Mouse (Mus musculus) neural tube, embryonic 15.5 days (tissue): ENCODE data around the gene Plcb3. TPM values are rescaled to one million over a fixed set of nuclear protein-coding genes. Genes with fewer than 3 reads are reported as not detected.
A peak's percentile ranks its signal among the peaks of the same experiment; 100 is the strongest.

ENCODE experiments used
- ATAC-seq: fragments of 200-750 bp; cut with Nextera tagmentation; 2 replicates; pipeline ENCODE4 v1.8.0; 2017; ENCODE audit warnings: mild to moderate bottlenecking, moderate TSS enrichment, moderate library complexity; ENCODE audit not compliant: low FRiP score
- H3K27ac ChIP-seq: fragments of 300-500 bp; sonication (generic); replicated peaks from 2 replicates; pipeline ENCODE4 v1.5.1; 2015; ENCODE audit warnings: mild to moderate bottlenecking, inconsistent platforms
- H3K27me3 ChIP-seq: fragments of 300-500 bp; sonication (generic); replicated peaks from 2 replicates; pipeline ENCODE4 v1.6.1; 2015; ENCODE audit warnings: inconsistent platforms
- H3K36me3 ChIP-seq: fragments of 300-500 bp; sonication (generic); 2 replicates; pipeline ENCODE4 v1.6.1; 2015; ENCODE audit warnings: inconsistent platforms
- H3K4me1 ChIP-seq: fragments of 300-500 bp; sonication (generic); 2 replicates; pipeline ENCODE4 v1.6.1; 2015; ENCODE audit warnings: inconsistent platforms
- H3K4me2 ChIP-seq: fragments of 300-500 bp; sonication (generic); 2 replicates; pipeline ENCODE4 v1.6.1; 2015; ENCODE audit warnings: inconsistent platforms, mild to moderate bottlenecking, moderate library complexity
- H3K4me3 ChIP-seq: fragments of 300-500 bp; sonication (generic); replicated peaks from 2 replicates; pipeline ENCODE4 v1.5.1; 2015; ENCODE audit warnings: mild to moderate bottlenecking, inconsistent platforms
- H3K9ac ChIP-seq: fragments of 300-500 bp; sonication (generic); replicated peaks from 2 replicates; pipeline ENCODE4 v1.6.1; 2015; ENCODE audit warnings: mild to moderate bottlenecking, inconsistent platforms
- H3K9me3 ChIP-seq: fragments of 300-500 bp; sonication (generic); replicated peaks from 2 replicates; pipeline ENCODE4 v1.6.1; 2016; ENCODE audit warnings: inconsistent platforms
- WGBS: fragments of 180-500 bp; shearing (Covaris S2); methylation state at CpG from one replicate; pipeline ENCODE4 v1.1.7; 2015; ENCODE audit warnings: mixed read lengths; 5-methylcytosine and 5-hydroxymethylcytosine counted together
- polyA plus RNA-seq: library from polyadenylated mRNA; unstranded; fragments of >200 nt; fragmentation: Nextera tagmentation; extraction: Ambion mirVana; gene quantifications from 2 replicates; pipeline ENCODE4 v1.2.1, GENCODE M21; 2015

Plcb3 gene
- polyA plus RNA-seq, 1 experiment from 2014 or later = 14.1 TPM

DNA sequence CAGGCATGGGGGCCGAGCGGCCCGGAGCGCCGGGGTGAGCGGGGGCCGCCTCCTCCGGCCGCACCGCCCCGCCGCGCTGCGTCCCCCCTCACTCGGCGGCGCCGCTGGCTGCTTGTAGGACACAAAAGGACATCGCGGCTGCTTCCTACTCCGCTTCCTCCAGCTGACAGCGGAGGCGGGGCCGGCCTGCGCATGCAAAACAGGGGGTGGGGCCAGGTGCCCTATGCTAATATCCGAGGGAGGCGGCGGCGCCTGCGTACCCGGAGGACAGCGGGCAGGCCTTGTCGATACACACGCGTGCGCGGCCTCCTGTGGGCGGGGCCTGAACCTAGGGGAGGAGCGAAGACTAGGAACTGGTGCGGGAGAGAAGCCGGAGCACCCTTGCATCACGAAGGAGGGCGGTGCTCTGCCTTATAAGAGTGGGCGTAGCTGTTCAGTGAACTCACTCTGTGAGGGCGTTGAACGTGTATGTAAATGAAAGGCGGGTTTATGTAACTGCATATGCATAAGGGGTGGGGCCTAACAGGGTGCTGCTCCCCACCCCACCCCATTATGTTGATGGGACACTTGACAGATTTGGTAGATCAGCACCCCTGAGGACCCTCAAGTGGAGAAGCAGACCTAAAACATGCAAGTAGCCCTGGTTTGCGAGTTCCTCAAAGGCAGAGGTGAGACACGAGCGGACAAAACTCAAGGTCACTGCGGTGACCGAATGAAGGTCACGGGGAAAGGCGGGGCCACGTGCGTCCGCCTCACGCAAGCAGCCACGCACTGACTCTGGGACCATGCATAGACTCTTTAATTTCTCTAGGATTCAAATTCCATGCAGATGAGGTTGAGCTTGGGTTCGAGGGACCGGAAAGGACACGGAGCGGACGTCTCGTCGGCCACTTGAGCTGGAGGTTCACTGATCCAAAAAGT lies 54.4 kb downstream of the Plcb3 start, which contains the start of gene Esrra:
TSS of gene Esrra (minus strand) at position 167 of the 921 bp plus-strand sequence.
- WGBS = under 1% methylated on average over 57 of the region's 66 CpGs
- H3K4me1 ChIP-seq = peaks cover 46% of the 10 kb centered on the region
- H3K4me3 ChIP-seq = peak within 1 kb of the TSS; percentile 73
- H3K27me3 ChIP-seq = peaks cover 43% of the 10 kb centered on the region
- peak within 1 kb of the TSS; percentile 86 for H3K27ac ChIP-seq
- peak within 1 kb of the TSS; percentile 85 for H3K9ac ChIP-seq
- H3K9me3 ChIP-seq = no peaks in the 10 kb centered on the region
- ATAC-seq = peak; percentile 95
- H3K36me3 ChIP-seq = no peaks in the 10 kb centered on the region
- peak within 1 kb of the TSS; percentile 89 for H3K4me2 ChIP-seq

DNA sequence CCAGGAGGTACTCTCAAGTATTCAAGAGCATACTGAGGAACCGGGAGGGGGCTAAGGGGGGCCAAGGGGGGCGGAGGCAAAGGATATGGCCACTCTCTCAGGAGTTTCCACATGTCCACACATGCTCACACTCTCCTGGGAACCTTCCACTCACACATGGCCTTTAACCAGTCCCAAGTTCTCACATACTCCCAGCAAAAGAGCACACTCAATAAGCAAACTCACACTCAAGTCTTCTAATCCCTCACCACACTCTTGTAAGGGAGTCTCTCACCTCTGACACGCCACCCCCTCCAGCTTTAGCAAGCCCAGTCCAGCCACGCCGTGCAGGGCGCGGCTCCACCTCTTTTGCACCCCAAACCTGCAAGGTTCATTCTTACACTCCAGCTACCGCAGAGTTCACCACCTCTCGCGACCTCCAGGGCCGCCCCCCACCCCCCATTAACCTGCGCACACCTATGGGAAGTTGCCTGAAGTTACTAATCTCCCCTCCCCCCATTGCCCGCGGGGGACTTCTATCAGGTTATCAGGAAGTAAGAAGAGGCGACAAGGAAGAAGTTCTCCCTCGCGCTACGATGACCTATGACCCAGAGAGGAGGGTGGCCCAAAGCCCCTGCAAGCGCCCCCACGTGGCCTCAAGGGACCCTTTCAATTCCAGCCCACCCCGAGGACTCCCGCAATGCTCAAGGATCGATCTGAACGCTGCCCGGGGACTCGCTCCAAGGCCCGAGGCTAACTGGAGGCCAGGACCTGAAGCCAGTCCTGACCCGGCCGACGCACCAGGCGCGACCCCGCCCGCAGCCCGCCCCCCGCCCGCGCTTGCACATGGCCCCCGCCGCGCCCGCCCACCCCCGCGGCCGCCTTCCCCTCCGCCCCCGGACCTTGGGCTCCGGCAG lies 55.3 kb downstream of the Plcb3 start:
- H3K4me1 ChIP-seq = peaks cover 44% of the 10 kb centered on the region
- no peak; the same call in 1 of the 2 replicates for ATAC-seq
- peak overlapping the region; percentile 86 for H3K27ac ChIP-seq
- no peaks in the 10 kb centered on the region for H3K9me3 ChIP-seq
- peak overlapping the region; percentile 85 for H3K9ac ChIP-seq
- peak overlapping the region; percentile 73 for H3K4me3 ChIP-seq
- peak overlapping the region; percentile 89 for H3K4me2 ChIP-seq
- WGBS = 2% methylated on average over 37 of the region's 48 CpGs
- no peaks in the 10 kb centered on the region for H3K36me3 ChIP-seq
- peaks cover 34% of the 10 kb centered on the region for H3K27me3 ChIP-seq

DNA sequence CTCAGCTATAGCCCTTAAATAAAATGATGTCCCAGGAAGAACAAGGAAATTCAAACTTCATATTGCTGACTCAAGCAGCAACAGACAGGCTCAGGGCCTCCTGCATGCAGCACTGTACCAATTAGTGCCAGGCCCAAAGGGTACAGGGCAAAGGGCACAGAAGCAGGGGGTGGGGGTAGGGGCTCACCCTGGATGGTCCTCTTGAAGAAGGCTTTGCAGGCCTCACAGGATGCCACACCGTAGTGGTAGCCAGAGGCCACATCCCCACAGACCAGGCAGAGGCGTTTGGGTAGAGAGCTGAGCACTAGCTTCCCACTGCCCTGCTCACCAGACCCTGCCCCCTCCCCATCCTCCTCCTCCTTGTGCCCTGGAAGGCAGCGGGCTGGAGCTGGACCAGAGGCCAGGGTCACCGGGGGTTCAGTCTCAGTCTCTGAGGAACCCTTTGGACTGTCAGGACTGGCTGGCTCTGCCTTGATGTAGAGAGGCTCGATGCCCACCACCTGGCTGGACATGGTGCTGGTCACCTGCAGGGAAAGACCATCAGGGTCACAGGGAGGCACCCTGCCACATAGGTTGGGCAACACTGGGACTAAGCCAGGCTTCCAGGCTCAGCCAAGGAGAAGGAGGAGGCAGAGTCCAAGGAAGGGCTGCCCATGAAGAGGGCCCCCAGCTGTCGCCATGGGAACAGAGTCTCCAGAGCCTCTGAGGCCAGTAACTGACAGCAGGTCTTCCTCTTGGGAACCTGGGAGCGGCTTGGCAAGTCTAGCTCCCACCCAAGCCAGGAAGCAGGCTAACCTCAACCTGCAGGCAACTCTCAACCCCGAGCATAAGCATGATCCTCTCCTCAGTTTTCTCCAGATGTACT lies 56.2 kb downstream of the Plcb3 start:
- Histone ChIP-seq H3K27me3 (peaks cover 25% of the 10 kb centered on the region), H3K9me3 (no peaks in the 10 kb centered on the region), H3K27ac (peak overlapping the region; percentile 86; the same call in 1 of the 2 replicates), H3K9ac (peak overlapping the region; percentile 85), H3K4me1 (peaks cover 40% of the 10 kb centered on the region), H3K36me3 (no peaks in the 10 kb centered on the region), H3K4me3 (peak overlapping the region; percentile 73), H3K4me2 (peak overlapping the region; percentile 89)
- ATAC-seq = no peak
- WGBS = 41% methylated on average over 8 of the region's 8 CpGs

DNA sequence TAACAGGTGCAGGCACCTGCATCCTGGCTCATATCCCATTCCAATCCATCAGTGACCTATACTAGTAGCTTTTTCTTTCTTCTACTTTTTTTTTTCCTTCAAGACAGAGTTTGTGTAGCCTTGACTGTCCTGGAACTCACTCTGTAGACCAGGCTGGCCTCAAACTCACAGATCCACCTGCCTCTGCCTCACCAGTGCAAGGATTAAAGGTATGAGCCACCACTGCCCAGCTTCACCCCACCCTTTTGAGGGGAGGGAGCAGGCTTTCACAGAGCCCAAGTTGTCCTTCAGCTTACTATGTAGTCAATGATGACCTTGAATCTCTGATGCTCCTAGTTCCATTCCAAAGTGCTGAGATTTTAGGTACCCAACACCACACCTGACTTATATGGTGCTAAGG lies 56.8 kb downstream of the Plcb3 start:
- H3K4me3 ChIP-seq = no peak overlapping the region
- peak overlapping the region; percentile 89 for H3K4me2 ChIP-seq
- no peak for ATAC-seq
- H3K27me3 ChIP-seq = peaks cover 18% of the 10 kb centered on the region
- no peak overlapping the region for H3K27ac ChIP-seq
- H3K9me3 ChIP-seq = no peaks in the 10 kb centered on the region
- H3K9ac ChIP-seq = no peak overlapping the region
- peaks cover 33% of the 10 kb centered on the region for H3K4me1 ChIP-seq
- H3K36me3 ChIP-seq = no peaks in the 10 kb centered on the region

DNA sequence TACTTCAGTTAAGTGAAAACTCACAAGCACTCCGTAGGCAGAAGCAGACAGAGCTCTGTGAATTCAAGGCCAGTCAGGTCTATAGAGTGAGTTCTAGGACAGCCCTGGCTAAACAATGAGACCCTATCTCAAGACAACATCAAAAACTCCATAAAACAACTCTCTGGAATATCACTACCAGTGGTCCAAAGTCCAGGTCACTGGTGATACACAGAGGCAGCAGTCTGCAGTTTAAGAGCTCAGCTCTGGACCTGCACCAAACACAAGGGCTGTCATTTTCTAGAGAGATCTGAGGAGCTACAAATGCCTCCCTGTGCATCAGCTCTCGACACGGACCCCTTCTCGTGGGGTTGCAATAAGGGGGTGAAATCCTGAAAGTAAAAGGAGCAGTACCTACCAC lies 57.9 kb downstream of the Plcb3 start:
- Histone ChIP-seq H3K9me3 (no peaks in the 10 kb centered on the region), H3K27ac (no peak overlapping the region), H3K4me2 (no peak overlapping the region), H3K4me1 (peaks cover 33% of the 10 kb centered on the region), H3K27me3 (peaks cover 8% of the 10 kb centered on the region), H3K36me3 (peaks cover 8% of the 10 kb centered on the region), H3K4me3 (no peak overlapping the region), H3K9ac (no peak overlapping the region)
- no peak for ATAC-seq
- 96% methylated on average over 4 of the region's 4 CpGs for WGBS

DNA sequence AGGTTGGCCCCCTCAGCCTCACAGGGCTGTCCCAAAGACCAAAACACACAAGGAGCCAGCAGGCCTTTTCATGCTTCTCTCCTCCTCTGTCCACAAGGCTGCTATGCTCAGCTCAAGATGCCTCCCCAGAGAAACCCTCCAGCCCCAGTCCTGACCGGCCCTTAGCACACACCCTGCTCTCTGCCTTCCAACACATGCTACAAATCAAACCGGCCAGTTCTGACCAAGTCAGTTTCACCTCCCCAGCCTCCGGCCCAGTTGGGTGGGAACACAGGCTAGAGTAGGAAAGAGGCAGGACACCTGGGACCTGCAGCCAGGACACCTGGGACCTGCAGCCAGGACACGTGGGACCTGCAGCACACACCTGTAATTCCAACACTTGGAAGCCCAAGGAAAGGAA lies 59.8 kb downstream of the Plcb3 start:
- H3K4me2 ChIP-seq = no peak overlapping the region
- no peak overlapping the region for H3K9ac ChIP-seq
- ATAC-seq = no peak
- WGBS = 82% methylated on average over 4 of the region's 4 CpGs
- no peak overlapping the region for H3K4me3 ChIP-seq
- H3K36me3 ChIP-seq = peaks cover 27% of the 10 kb centered on the region
- H3K27me3 ChIP-seq = no peaks in the 10 kb centered on the region
- no peaks in the 10 kb centered on the region for H3K9me3 ChIP-seq
- H3K27ac ChIP-seq = no peak overlapping the region
- peaks cover 30% of the 10 kb centered on the region for H3K4me1 ChIP-seq

DNA sequence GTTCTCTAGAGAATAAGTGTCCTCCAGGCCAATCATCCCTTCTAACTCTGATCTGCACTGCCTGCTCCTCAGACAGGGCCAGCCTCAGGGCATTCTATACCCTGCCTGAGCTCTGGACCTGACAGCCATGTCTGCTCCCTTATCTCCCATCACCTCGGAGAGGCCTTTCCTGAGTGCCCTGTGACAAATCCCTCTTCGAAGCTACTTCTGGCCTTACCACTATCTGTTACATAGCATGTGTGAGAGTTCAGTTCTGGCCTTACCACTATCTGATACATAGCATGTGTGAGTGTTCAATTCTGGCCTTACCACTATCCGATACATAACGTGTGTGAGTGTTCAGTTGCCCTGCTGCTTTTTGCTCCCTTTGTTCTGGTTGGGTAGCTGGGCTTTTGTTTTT lies 61.0 kb downstream of the Plcb3 start:
- H3K9me3 ChIP-seq = no peaks in the 10 kb centered on the region
- no peak for ATAC-seq
- H3K4me2 ChIP-seq = no peak overlapping the region
- H3K36me3 ChIP-seq = peaks cover 32% of the 10 kb centered on the region
- H3K27me3 ChIP-seq = no peaks in the 10 kb centered on the region
- H3K4me1 ChIP-seq = peaks cover 31% of the 10 kb centered on the region
- no peak overlapping the region for H3K4me3 ChIP-seq
- H3K9ac ChIP-seq = no peak overlapping the region
- 91% methylated on average over 4 of the region's 4 CpGs for WGBS
- no peak overlapping the region for H3K27ac ChIP-seq

DNA sequence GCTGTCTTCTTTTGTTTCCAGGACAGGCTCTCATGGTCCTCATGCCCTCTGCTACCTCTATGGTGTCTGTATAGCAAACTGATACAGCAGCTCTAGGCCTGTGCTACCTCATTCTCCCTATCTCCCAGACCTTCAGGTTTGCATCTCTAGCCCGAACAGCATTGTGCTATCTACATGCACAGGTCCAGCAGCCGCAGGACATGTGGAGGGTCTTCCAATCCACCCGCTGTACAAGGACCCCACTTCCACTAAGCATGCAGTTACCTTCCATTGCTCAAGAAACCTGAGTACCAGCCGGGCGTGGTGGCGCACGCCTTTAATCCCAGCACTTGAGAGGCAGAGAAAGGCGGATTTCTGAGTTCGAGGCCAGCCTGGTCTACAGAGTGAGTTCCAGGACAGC lies 61.7 kb downstream of the Plcb3 start:
- Histone ChIP-seq H3K27ac (no peak overlapping the region), H3K9ac (no peak overlapping the region), H3K4me1 (peaks cover 24% of the 10 kb centered on the region), H3K27me3 (no peaks in the 10 kb centered on the region), H3K4me2 (no peak overlapping the region), H3K9me3 (no peaks in the 10 kb centered on the region), H3K4me3 (no peak overlapping the region), H3K36me3 (peaks cover 32% of the 10 kb centered on the region)
- WGBS = 95% methylated on average over 9 of the region's 9 CpGs
- ATAC-seq = no peak

DNA sequence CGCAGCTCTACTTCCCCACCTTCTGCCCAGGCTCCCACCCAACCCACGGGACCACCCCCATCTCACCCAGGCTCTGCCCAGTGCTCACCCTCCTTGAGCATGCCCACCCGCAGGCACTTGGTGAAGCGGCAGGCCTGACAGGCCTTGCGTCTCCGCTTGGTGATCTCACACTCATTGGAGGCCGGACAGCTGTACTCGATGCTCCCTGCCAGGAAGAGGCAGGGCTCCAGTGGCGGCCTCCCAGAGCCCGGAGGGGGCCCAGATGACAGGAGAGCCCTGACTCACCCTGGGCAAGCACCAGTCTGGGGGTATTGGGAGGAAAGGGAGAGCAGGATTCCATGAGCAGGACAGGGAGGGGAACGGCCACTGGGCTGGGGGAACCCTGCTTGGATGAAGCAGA lies 62.3 kb downstream of the Plcb3 start:
- 85% methylated on average over 11 of the region's 11 CpGs for WGBS
- Histone ChIP-seq H3K4me2 (no peak overlapping the region), H3K36me3 (peaks cover 32% of the 10 kb centered on the region), H3K9me3 (no peaks in the 10 kb centered on the region), H3K27ac (no peak overlapping the region), H3K9ac (no peak overlapping the region), H3K4me3 (no peak overlapping the region), H3K27me3 (no peaks in the 10 kb centered on the region), H3K4me1 (peaks cover 19% of the 10 kb centered on the region)
- ATAC-seq = no peak

DNA sequence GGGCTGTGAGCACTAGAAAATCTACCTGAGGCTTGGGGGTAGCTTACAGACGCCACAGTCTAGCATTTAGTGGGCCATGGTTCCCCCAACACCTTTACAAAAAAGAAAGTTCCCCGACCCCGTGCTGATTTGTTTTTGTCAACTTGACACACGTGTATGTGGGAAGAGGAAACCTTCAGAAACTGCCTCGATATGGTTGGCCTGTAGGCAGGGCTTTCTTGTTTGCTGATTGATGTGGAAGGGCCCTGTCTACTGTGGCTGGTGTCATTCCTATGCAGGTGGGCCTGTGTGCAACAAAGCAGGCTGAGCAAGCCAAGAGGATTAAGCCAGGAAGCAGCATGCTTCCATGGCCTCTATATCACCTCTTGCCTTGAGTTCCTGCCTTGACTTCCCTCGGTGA lies 63.2 kb downstream of the Plcb3 start:
- 87% methylated on average over 6 of the region's 6 CpGs for WGBS
- no peak for ATAC-seq
- H3K9ac ChIP-seq = no peak overlapping the region

More for the DNA sequence above, 63.2 kb downstream of the Plcb3 start:
- H3K36me3 ChIP-seq = peaks cover 32% of the 10 kb centered on the region
- no peaks in the 10 kb centered on the region for H3K9me3 ChIP-seq
- no peaks in the 10 kb centered on the region for H3K27me3 ChIP-seq
- H3K4me1 ChIP-seq = peaks cover 25% of the 10 kb centered on the region
- H3K4me3 ChIP-seq = no peak overlapping the region
- no peak overlapping the region for H3K27ac ChIP-seq
- no peak overlapping the region for H3K4me2 ChIP-seq
